Mouse (Mus musculus) heart, embryonic 15.5 days (tissue): Measurements from ENCODE around the gene Trim63. TPM values are rescaled to one million over a fixed set of nuclear protein-coding genes. Genes with fewer than 3 reads are reported as not detected.

ENCODE experiments used
- ATAC-seq: fragments of 200-750 bp; cut with Nextera tagmentation; replicated peaks from 2 replicates; pipeline ENCODE4 v1.8.0; 2017; ENCODE audit warnings: low read depth, moderate TSS enrichment; ENCODE audit not compliant: insufficient number of reproducible peaks, insufficient read depth, low FRiP score
- H3K27ac ChIP-seq: fragments of 300-500 bp; sonication (generic); 2 replicates; pipeline ENCODE4 v1.5.1; 2015; ENCODE audit warnings: mild to moderate bottlenecking, inconsistent platforms
- H3K27me3 ChIP-seq: fragments of 300-500 bp; sonication (generic); 2 replicates; pipeline ENCODE4 v1.6.1; 2015; ENCODE audit warnings: inconsistent platforms
- H3K36me3 ChIP-seq: fragments of 300-500 bp; sonication (generic); 2 replicates; pipeline ENCODE4 v1.6.1; 2015; ENCODE audit warnings: mild to moderate bottlenecking, inconsistent platforms
- H3K4me1 ChIP-seq: fragments of 300-500 bp; sonication (generic); replicated peaks from 2 replicates; pipeline ENCODE4 v1.6.1; 2015; ENCODE audit warnings: inconsistent platforms
- H3K4me2 ChIP-seq: fragments of 300-500 bp; sonication (generic); 2 replicates; pipeline ENCODE4 v1.6.1; 2015; ENCODE audit warnings: inconsistent platforms, mild to moderate bottlenecking, moderate library complexity
- H3K4me3 ChIP-seq: fragments of 300-500 bp; sonication (generic); 2 replicates; pipeline ENCODE4 v1.5.1; 2015; ENCODE audit warnings: mild to moderate bottlenecking, inconsistent platforms
- H3K9ac ChIP-seq: fragments of 300-500 bp; sonication (generic); 2 replicates; pipeline ENCODE4 v1.6.1; 2015; ENCODE audit warnings: mild to moderate bottlenecking, inconsistent platforms
- H3K9me3 ChIP-seq: fragments of 300-500 bp; sonication (generic); replicated peaks from 2 replicates; pipeline ENCODE4 v1.6.1; 2016; ENCODE audit warnings: inconsistent platforms
- WGBS: fragments of 180-500 bp; shearing (Covaris S2); methylation state at CpG from one replicate; pipeline ENCODE4 v1.1.7; 2015; ENCODE audit warnings: mixed read lengths; 5-methylcytosine and 5-hydroxymethylcytosine counted together
- polyA plus RNA-seq: library from polyadenylated mRNA; unstranded; fragments of >200 nt; fragmentation: Nextera tagmentation; extraction: Ambion mirVana; gene quantifications from 2 replicates; pipeline ENCODE4 v1.2.1, GENCODE M21; 2015

The Trim63 gene
- polyA plus RNA-seq, 1 experiment from 2014 or later, result 156 TPM

DNA sequence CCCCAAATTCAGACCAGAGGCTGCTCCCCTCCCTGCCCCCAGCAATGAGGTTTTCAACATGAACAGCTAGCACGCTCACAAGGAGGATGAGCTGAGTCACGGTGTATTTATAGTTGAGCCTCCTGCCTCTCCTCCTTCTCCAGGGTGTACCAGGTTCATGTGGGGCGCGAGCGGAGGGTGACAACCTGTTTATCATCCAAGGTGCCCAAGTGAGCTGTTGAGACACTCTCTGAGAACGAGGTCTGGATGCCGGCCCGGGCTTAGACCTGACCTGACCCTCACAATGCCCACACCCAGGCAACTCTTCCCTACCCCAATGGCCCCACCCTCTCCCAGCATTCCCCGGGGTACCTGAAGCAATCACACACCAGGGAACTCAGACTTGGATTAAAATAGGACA, 14.6 kb upstream of the Trim63 start:
- H3K36me3 ChIP-seq, result no peaks in the 10 kb centered on the region

DNA sequence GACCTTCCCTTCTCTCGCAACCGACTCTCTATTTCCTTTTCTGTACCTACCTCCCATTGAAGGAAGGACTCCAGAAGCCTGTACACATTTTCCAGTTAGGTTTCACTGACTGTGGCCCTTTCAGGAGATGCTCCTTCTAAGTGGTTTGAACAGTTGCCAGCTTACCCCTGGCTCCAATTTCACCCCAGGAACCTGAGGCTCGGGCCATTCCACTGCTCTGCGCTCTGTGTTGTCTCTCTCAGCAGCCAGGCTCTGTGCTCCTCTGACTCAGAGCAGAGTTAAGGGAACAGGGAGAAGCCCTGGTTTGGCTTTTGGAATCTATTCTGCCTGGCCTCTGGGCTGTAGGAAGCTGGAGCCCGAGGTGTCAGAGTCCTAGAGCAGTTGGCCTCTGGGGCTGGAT, 12.8 kb upstream of the Trim63 start:
- Histone ChIP-seq H3K9me3 (no peaks in the 10 kb centered on the region), H3K4me1 (peaks cover 42% of the 10 kb centered on the region), H3K9ac (no peak overlapping the region), H3K27ac (peak overlapping the region; percentile 77), H3K4me3 (no peak overlapping the region), H3K27me3 (no peaks in the 10 kb centered on the region), H3K36me3 (no peaks in the 10 kb centered on the region), H3K4me2 (no peak overlapping the region)
- WGBS, result 51% methylated on average over 5 of the region's 5 CpGs
- no peak for ATAC-seq

More for the DNA sequence above, 14.6 kb upstream of the Trim63 start:
- Histone ChIP-seq H3K9ac (no peak overlapping the region), H3K27me3 (no peaks in the 10 kb centered on the region), H3K4me3 (no peak overlapping the region), H3K4me2 (peak overlapping the region; percentile 42), H3K4me1 (peaks cover 39% of the 10 kb centered on the region), H3K9me3 (no peaks in the 10 kb centered on the region), H3K27ac (peak overlapping the region; percentile 92)
- WGBS, result 51% methylated on average over 9 of the region's 9 CpGs
- peak; percentile 59; the same call in 1 of the 2 replicates for ATAC-seq

DNA sequence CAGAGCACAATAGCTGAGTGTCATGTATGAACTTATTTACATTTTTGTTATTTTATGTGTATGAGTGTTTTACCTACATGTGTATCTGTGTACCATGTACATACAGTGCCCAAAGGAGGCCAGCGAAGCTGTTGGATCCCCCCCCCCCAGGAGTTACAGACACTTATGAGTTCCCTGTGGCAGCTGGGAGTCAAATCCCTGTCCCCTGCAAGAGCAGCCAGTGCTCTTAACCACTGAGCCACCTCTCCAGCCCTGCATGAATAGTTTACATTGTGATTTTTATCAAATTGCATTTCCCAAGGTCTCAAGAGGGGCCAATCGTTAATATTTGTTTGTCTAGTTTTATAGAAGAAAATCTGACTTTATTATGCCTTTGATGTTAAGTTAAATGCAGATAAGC, 8.0 kb upstream of the Trim63 start:
- peaks cover 19% of the 10 kb centered on the region for H3K4me1 ChIP-seq
- H3K4me3 ChIP-seq, result no peak overlapping the region
- peak overlapping the region; percentile 43 for H3K27ac ChIP-seq
- H3K9ac ChIP-seq, result 0 out of 2 replicates have a peak overlapping the region, but pooled peaks have one; percentile 2
- WGBS, result 48% methylated on average over 2 of the region's 2 CpGs
- no peak for ATAC-seq
- no peaks in the 10 kb centered on the region for H3K9me3 ChIP-seq
- no peaks in the 10 kb centered on the region for H3K27me3 ChIP-seq
- H3K4me2 ChIP-seq, result peak overlapping the region; percentile 43
- H3K36me3 ChIP-seq, result no peaks in the 10 kb centered on the region

DNA sequence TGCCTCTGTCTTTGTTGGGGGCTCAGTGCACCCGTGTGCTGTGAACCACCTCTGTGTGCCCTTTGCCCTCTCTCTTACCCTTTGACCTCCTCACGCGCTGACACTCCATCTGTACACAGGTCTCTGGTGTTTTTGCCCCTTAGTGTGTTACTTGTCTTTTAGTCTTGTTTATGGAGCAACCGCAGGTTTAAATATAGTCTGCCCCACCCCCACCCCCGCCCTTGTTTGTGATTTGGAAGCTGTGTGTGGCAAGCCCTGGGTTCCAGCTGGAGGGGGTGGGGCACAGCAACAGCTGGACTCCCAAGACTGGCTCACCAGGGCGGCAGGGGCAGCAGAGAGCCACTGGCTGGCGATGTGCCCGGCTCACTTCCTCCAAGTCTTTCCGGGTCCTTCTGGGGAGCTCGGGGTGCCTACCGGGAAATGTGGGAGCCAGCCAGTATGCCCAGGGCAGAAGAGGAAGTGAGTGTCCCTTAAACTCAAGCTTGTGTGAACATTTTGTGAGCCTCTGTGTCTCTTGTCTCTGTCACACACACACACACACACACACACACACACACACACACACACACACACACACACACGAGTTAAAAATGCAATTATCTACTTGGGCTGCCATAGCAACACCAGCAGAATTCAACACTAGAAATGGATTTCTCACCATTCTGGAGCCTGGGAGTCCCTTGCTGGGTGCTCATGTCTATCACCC, 7.4 kb upstream of the Trim63 start:
- peak overlapping the region; percentile 43 for H3K4me2 ChIP-seq
- H3K4me1 ChIP-seq, result peaks cover 14% of the 10 kb centered on the region
- H3K9ac ChIP-seq, result 0 out of 2 replicates have a peak overlapping the region, but pooled peaks have one; percentile 2
- no peaks in the 10 kb centered on the region for H3K9me3 ChIP-seq
- H3K4me3 ChIP-seq, result 0 out of 2 replicates have a peak overlapping the region, but pooled peaks have one; percentile 2
- peak overlapping the region; percentile 43 for H3K27ac ChIP-seq
- H3K36me3 ChIP-seq, result no peaks in the 10 kb centered on the region
- H3K27me3 ChIP-seq, result no peaks in the 10 kb centered on the region
- 9% methylated on average over 12 of the region's 12 CpGs for WGBS
- ATAC-seq, result 0 out of 2 replicates have a peak, but pooled peaks have one; percentile 55

DNA sequence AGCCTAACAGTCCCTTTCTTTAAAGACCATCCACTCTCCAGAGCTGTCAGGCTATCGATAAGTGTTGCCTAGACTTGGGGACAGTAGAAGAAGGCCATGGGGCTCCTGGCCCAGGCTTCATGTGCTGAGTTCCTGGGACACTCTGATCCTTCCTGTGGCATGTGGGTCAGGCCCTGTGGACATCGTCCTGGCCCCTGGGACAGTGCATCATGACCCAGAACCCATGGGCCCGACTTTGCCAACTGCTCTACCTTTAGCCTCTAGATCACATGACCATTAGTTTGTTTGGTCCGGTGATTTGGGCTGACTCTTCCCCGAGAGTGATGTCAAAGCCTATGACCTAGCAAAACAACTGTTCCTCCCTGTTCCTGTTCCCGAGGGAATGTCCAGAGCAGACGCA, 4.8 kb upstream of the Trim63 start:
- no peaks in the 10 kb centered on the region for H3K27me3 ChIP-seq
- H3K4me3 ChIP-seq, result no peak overlapping the region
- no peak overlapping the region for H3K27ac ChIP-seq
- H3K9ac ChIP-seq, result no peak overlapping the region
- ATAC-seq, result no peak
- H3K9me3 ChIP-seq, result no peaks in the 10 kb centered on the region
- H3K36me3 ChIP-seq, result no peaks in the 10 kb centered on the region
- 75% methylated on average over 7 of the region's 7 CpGs for WGBS
- no peak overlapping the region for H3K4me2 ChIP-seq
- peaks cover 22% of the 10 kb centered on the region for H3K4me1 ChIP-seq

DNA sequence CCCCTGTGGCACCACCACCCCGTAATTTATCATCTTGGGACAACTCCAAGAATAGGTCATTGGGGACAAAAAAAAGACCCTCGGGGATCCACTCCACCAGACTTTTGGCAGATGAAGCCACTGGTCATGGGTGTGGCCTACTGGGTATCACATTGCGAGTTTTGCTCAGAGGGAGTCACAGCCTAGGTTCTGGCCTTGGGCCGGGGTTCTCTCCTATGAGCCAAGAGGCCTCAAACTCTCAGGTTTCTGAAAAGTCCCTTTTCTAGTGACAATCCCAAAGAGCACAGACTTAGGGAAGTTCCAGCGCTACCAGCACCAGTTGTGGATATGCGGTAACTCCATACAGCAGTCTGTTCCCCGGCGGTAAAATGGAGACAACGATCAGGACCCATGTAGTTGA, 4.3 kb upstream of the Trim63 start:
- no peaks in the 10 kb centered on the region for H3K9me3 ChIP-seq
- no peak overlapping the region for H3K4me2 ChIP-seq
- ATAC-seq, result no peak
- H3K4me3 ChIP-seq, result no peak overlapping the region
- H3K4me1 ChIP-seq, result peaks cover 22% of the 10 kb centered on the region
- WGBS, result 86% methylated on average over 9 of the region's 9 CpGs
- H3K9ac ChIP-seq, result no peak overlapping the region
- H3K36me3 ChIP-seq, result no peaks in the 10 kb centered on the region
- H3K27ac ChIP-seq, result no peak overlapping the region
- no peaks in the 10 kb centered on the region for H3K27me3 ChIP-seq

GRCm38 (mm10) chr4:134311784-134312183, 3.1 kb upstream of the Trim63 start:
- 80% methylated on average over 9 of the region's 9 CpGs for WGBS
- Histone ChIP-seq H3K27ac (no peak overlapping the region), H3K4me3 (no peak overlapping the region)

DNA sequence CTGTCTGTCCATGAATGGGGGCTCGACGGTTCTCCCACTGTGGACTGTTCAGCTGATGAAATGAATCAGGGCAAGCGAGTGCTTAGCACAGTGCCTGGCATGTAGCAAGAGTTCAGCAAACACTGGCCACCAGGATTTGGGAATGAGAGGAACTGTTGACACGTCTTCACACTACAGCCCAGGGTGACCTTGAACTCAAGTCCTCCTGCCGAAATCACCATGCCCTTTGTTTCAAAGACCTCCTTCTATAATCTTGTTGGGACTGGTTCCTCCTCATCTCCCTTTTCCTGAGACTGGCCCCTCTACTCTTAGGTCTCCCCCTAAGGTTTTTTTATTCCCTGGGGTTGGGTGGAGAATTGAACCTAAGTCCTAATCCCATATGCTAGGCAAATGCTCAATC, 2.6 kb upstream of the Trim63 start:
- H3K27ac ChIP-seq, result no peak overlapping the region
- no peak overlapping the region for H3K4me3 ChIP-seq
- no peaks in the 10 kb centered on the region for H3K9me3 ChIP-seq
- no peak overlapping the region for H3K9ac ChIP-seq
- WGBS, result 77% methylated on average over 5 of the region's 5 CpGs
- no peaks in the 10 kb centered on the region for H3K36me3 ChIP-seq
- ATAC-seq, result no peak
- no peak overlapping the region for H3K4me2 ChIP-seq
- H3K4me1 ChIP-seq, result peaks cover 16% of the 10 kb centered on the region
- no peaks in the 10 kb centered on the region for H3K27me3 ChIP-seq

More at GRCm38 (mm10) chr4:134311784-134312183, 3.1 kb upstream of the Trim63 start:
- H3K27me3 ChIP-seq, result no peaks in the 10 kb centered on the region
- H3K4me2 ChIP-seq, result no peak overlapping the region
- no peaks in the 10 kb centered on the region for H3K9me3 ChIP-seq
- ATAC-seq, result no peak
- H3K36me3 ChIP-seq, result no peaks in the 10 kb centered on the region
- peaks cover 20% of the 10 kb centered on the region for H3K4me1 ChIP-seq
- H3K9ac ChIP-seq, result no peak overlapping the region

DNA sequence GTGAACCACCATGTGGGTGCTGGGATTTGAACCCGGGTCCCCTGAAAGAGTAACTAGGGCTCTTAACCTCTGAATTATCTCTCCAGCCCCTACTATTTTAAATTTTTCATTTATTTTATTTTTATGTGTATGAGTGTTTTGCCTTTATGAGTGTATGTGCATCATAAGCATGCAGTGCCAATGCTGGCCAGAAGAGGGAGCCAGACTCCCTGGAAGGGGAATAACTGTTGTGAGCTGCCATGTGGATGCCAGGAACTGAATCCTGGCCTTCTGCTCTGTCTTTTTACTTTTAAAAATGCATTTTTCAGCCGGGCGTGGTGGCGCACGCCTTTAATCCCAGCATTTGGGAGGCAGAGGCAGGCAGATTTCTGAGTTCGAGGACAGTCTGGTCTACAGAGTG, 2.0 kb upstream of the Trim63 start:
- ATAC-seq, result no peak
- WGBS, result 95% methylated on average over 6 of the region's 6 CpGs

DNA sequence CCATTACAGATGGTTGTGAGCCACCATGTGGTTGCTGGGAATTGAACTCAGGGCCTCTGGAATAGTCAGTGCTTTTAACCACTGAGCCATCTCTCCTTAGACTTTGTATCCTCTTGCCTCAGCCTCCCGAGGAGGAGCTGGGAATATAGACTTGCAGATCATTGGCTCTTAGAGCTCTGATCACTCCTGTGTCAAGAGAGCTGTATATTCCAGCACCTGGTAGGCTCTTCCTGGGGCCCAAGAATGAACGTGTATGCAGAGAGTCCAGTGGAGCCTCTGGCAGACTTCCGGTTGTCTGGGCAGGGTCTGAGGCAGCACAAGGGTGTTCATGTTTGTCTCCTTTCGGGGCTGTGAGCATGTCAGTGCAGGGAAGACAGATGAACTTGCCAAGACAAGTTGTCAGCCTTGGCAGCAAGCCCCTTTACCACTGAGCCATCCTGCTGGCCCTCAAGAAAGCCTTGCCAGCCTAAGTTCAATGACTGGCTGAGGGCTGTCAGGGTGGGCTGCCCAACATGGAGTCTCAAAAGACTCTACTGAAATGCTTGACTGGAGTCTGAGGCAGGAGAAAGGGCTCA, 752 bp upstream of the Trim63 start:
- no peaks in the 10 kb centered on the region for H3K27me3 ChIP-seq
- H3K9ac ChIP-seq, result no peak overlapping the region
- H3K4me2 ChIP-seq, result peak overlapping the region; percentile 60
- no peak for ATAC-seq
- H3K4me1 ChIP-seq, result peaks cover 29% of the 10 kb centered on the region
- WGBS, result 52% methylated on average over 4 of the region's 4 CpGs
- no peak overlapping the region for H3K4me3 ChIP-seq
- no peaks in the 10 kb centered on the region for H3K9me3 ChIP-seq
- H3K36me3 ChIP-seq, result 0 out of 2 replicates have a peak, but pooled peaks cover 3% of the 10 kb centered on the region
- H3K27ac ChIP-seq, result peak overlapping the region; percentile 97

More for the DNA sequence above, 2.0 kb upstream of the Trim63 start:
- H3K9me3 ChIP-seq, result no peaks in the 10 kb centered on the region
- H3K4me3 ChIP-seq, result no peak overlapping the region
- peaks cover 16% of the 10 kb centered on the region for H3K4me1 ChIP-seq
- no peak overlapping the region for H3K27ac ChIP-seq
- H3K27me3 ChIP-seq, result no peaks in the 10 kb centered on the region
- no peak overlapping the region for H3K4me2 ChIP-seq
- no peak overlapping the region for H3K9ac ChIP-seq
- 0 out of 2 replicates have a peak, but pooled peaks cover 3% of the 10 kb centered on the region for H3K36me3 ChIP-seq

DNA sequence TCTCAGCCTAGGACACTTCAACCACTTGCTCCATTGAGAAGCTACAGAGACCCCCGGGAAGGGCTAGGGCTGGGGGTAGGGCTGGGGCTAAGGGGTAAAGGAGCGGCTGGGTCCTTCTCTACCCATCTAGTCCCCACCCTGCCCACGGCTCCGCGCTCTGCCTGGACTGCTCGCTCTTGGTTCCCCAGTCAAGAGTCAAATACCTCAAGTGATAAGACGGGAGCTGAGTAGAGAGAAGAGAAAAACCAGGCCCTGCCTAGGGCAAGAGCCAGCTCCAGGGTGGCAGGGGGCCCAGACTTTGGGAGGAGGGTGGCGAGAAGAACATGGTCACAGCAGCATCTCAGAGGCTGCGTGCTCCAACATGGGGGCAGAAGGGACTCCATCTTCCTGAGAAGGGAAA, 550 bp downstream of the Trim63 start:
- H3K27me3 ChIP-seq, result no peaks in the 10 kb centered on the region
- peak overlapping the region; percentile 65 for H3K9ac ChIP-seq
- 23% methylated on average over 9 of the region's 9 CpGs for WGBS
- no peaks in the 10 kb centered on the region for H3K9me3 ChIP-seq
- ATAC-seq, result peak; percentile 84
- H3K4me1 ChIP-seq, result peaks cover 38% of the 10 kb centered on the region
- H3K4me3 ChIP-seq, result peak overlapping the region; percentile 58
- peak overlapping the region; percentile 60 for H3K4me2 ChIP-seq
- H3K36me3 ChIP-seq, result peaks cover 8% of the 10 kb centered on the region; the same call in 1 of the 2 replicates
- peak overlapping the region; percentile 97 for H3K27ac ChIP-seq
